Mouse (Mus musculus): Measurements from ENCODE around the gene Ell.
A peak's percentile ranks its signal among the peaks of the same experiment; 100 is the strongest.
"Not testable (repeated sequence)": the region's sequence is repeated elsewhere in the genome, so short reads cannot be mapped to it uniquely, and the experiment has no call there.

Gene Ell

GRCm38 (mm10) chr8:70507027-70507393 lies 32.2 kb upstream of the Ell start:
- DNase-seq = no peak

GRCm38 (mm10) chr8:70509281-70509952 lies 29.8 kb upstream of the Ell start:
- DNase-seq = no peak

GRCm38 (mm10) chr8:70510228-70510915 lies 28.9 kb upstream of the Ell start, which contains the start of gene Uba52:
Gene Uba52, minus strand, starts transcription at chr8:70510801.
- peak; percentile 98 for DNase-seq

GRCm38 (mm10) chr8:70511174-70511573 lies 28.1 kb upstream of the Ell start:
- not testable (repeated sequence) for DNase-seq

- no peak for DNase-seq
These were observed 27.5 kb upstream of the Ell start for GRCm38 (mm10) chr8:70511770-70512169.

- no peak for DNase-seq
These were observed 26.9 kb upstream of the Ell start for GRCm38 (mm10) chr8:70512253-70512903.

GRCm38 (mm10) chr8:70513441-70513840 lies 25.8 kb upstream of the Ell start:
- DNase-seq = no peak

- no peak for DNase-seq
These were observed 21.2 kb upstream of the Ell start for GRCm38 (mm10) chr8:70517940-70518643.

GRCm38 (mm10) chr8:70519043-70519442 lies 20.2 kb upstream of the Ell start:
- DNase-seq = no peak

- no peak for DNase-seq
These were observed 19.7 kb upstream of the Ell start for GRCm38 (mm10) chr8:70519606-70520005.

- peak; percentile 98 for DNase-seq
These were observed 16.5 kb upstream of the Ell start for GRCm38 (mm10) chr8:70522592-70523403.

GRCm38 (mm10) chr8:70527111-70527511 lies 12.1 kb upstream of the Ell start:
- no peak for DNase-seq

- DNase-seq = peak; percentile 99
These were observed 11.6 kb upstream of the Ell start, which contains the start of the genes Fkbp8 and Kxd1 for GRCm38 (mm10) chr8:70527512-70528181. Gene Fkbp8, plus strand, starts transcription at chr8:70527724. Gene Kxd1, minus strand, starts transcription at chr8:70527956.

GRCm38 (mm10) chr8:70528182-70528797 lies 11.0 kb upstream of the Ell start:
- no peak for DNase-seq

- DNase-seq = no peak
These were observed 10.0 kb upstream of the Ell start for GRCm38 (mm10) chr8:70529299-70529698.

- DNase-seq = peak; percentile 52
These were observed 9.5 kb upstream of the Ell start for GRCm38 (mm10) chr8:70529741-70530161.

- DNase-seq = no peak
These were observed 8.9 kb upstream of the Ell start for GRCm38 (mm10) chr8:70530314-70530713.

GRCm38 (mm10) chr8:70534281-70534680 lies 5.0 kb upstream of the Ell start:
- DNase-seq = no peak

GRCm38 (mm10) chr8:70535221-70535620 lies 4.0 kb upstream of the Ell start:
- no peak for DNase-seq

GRCm38 (mm10) chr8:70535701-70536100 lies 3.6 kb upstream of the Ell start:
- no peak for DNase-seq

GRCm38 (mm10) chr8:70538024-70538579 lies 1.2 kb upstream of the Ell start:
- DNase-seq = peak; percentile 80

Data from kidney, adult 9 months (tissue).